Mouse (Mus musculus) stomach, adult 2 months (tissue): ENCODE measurements around the gene Tmem132b. TPM values are rescaled to one million over a fixed set of nuclear protein-coding genes. Genes with fewer than 3 reads are reported as not detected.

Experiments
- polyA plus RNA-seq: library from polyadenylated mRNA; depleted of rRNA; stranded (reverse); fragments of >200 nt; gene quantifications from 2 replicates; pipeline ENCODE4 v1.2.3, GENCODE M21; 2012; rRNA removed

The Tmem132b gene
- 0.03 and 0.10 TPM in 2 replicates for polyA plus RNA-seq

DNA sequence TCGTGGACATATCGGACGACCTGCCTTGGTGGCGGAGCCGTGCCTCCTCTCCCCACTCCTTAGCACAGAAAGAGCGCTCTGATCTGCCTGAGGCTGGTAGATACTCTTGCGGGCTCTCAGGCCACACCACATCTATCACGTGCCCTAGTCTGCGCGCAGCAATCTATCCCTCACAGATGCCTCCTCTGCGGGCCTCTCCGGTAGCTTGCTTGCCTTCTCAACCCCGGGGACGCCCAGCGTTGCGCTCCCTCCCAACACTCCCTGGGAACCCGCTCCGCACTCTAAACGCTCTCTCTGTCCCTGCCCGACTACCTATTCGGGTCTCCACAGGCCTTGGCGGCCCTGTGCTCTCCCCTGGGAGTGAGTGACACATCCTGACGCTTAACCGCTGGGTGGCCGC lies at the start of gene Tmem132b:
Tmem132b (plus strand) TSS at position 141 of the 400 bp plus-strand sequence.

Other genes with a start within 250 kb of the Tmem132b start
- gene Scarb1, start 190.7 kb upstream of the Tmem132b start, polyA plus RNA-seq = 32.8 and 36.0 TPM in 2 replicates
- 0.28 and 0.62 TPM in 2 replicates for gene Gm10382, start 142.5 kb upstream of the Tmem132b start, polyA plus RNA-seq
- 300 and 301 TPM in 2 replicates for gene Ubc, start 141.6 kb upstream of the Tmem132b start, polyA plus RNA-seq
- gene Dhx37, start 97.7 kb upstream of the Tmem132b start, polyA plus RNA-seq = 10.0 and 10.3 TPM in 2 replicates
- 5.7 and 8.6 TPM in 2 replicates for gene Bri3bp, start 90.2 kb upstream of the Tmem132b start, polyA plus RNA-seq
- gene Aacs, start 56.0 kb upstream of the Tmem132b start, polyA plus RNA-seq = 36.6 and 39.9 TPM in 2 replicates